ENCODE assay signal across 9 mouse cellular contexts in genomic region chr10:72484315-72484714, GRCm38 (mm10).
DNase-seq lines count a peak whose midpoint lies in the region.
"Had no signal": no experiment of that assay in that cellular context is flagged by ENCODE, and none has a peak within 500 bp of the region (broad histone marks: within the 10 kb centered on the region; RNA-seq: fewer than 3 reads in every experiment).

No protein-coding gene starts in this region.

- peak; percentile 2 to 5 for DNase-seq in cerebellum, postnatal 10 days
- DNase-seq in cerebellum, postnatal 36 days, result no peak
- peak; percentile 91 for DNase-seq in Muller cell, postnatal 12 days (ENCODE audit: inconsistent ontology term)
- peak; percentile 12 to 69 for DNase-seq in frontal cortex, postnatal 36 days (ENCODE audit: low spot score in 2 of 2)
- peak; percentile 63 to 76 for DNase-seq in left cerebral cortex, postnatal 14 days (ENCODE audit: low spot score in 2 of 2)
- DNase-seq in kidney, postnatal 4 days, result no peak
- no peak for DNase-seq in urinary bladder, postnatal 14 days (ENCODE audit: low spot score)
- DNase-seq in kidney, adult 11 months, result no peak
- DNase-seq: adrenal gland, postnatal 14 days had no signal

- intact Hi-C loops in left cerebral cortex, postnatal 14 days (cut with DNase I), result no loop called here

Comparison
In these comparisons a context has a peak if more than half of its experiments do, and no peak if none do; other contexts are left out.
1. DNase-seq: peak in cerebellum, postnatal 10 days (2 of 2), Muller cell, postnatal 12 days (single experiment), frontal cortex, postnatal 36 days (2 of 2) and left cerebral cortex, postnatal 14 days (2 of 2); none in cerebellum, postnatal 36 days (0 of 2), kidney, postnatal 4 days (0 of 2), urinary bladder, postnatal 14 days (single experiment) and kidney, adult 11 months (single experiment).